Mouse (Mus musculus): ENCODE results near the gene Jund. TPM values are rescaled to one million over a fixed set of nuclear protein-coding genes. Genes with fewer than 3 reads are reported as not detected.

The Jund gene
- polyA plus RNA-seq, 1 experiment from 2014 or later = 49.7 TPM

- Histone ChIP-seq H3K27ac (peak overlapping the region; percentile 99), H3K9me3 (no peaks in the 10 kb centered on the region), H3K9ac (peak overlapping the region; percentile 98), H3K36me3 (no peaks in the 10 kb centered on the region), H3K27me3 (no peaks in the 10 kb centered on the region), H3K4me2 (peak overlapping the region; percentile 70), H3K4me1 (peaks cover 31% of the 10 kb centered on the region), H3K4me3 (peak overlapping the region; percentile 86)
- ATAC-seq (ENCODE audit: borderline replicate concordance, extremely low read depth, low FRiP score, low TSS enrichment) = no peak
- 43% methylated on average over 10 of the region's 10 CpGs for WGBS
Measured at GRCm38 (mm10) chr8:70701048-70701981, 2.6 kb downstream of the Jund start.

GRCm38 (mm10) chr8:70701982-70702841, 3.5 kb downstream of the Jund start:
- H3K36me3 ChIP-seq = no peaks in the 10 kb centered on the region
- no peak overlapping the region for H3K9ac ChIP-seq
- ATAC-seq (ENCODE audit: borderline replicate concordance, extremely low read depth, low FRiP score, low TSS enrichment) = no peak
- peak overlapping the region; percentile 70; the same call in 1 of the 2 replicates for H3K4me2 ChIP-seq
- peaks cover 22% of the 10 kb centered on the region for H3K4me1 ChIP-seq
- no peak overlapping the region for H3K4me3 ChIP-seq
- H3K27ac ChIP-seq = no peak overlapping the region
- no peaks in the 10 kb centered on the region for H3K27me3 ChIP-seq
- no peaks in the 10 kb centered on the region for H3K9me3 ChIP-seq
- WGBS = 79% methylated on average over 2 of the region's 2 CpGs

- WGBS = 67% methylated on average over 3 of the region's 3 CpGs
- Histone ChIP-seq H3K4me3 (no peak overlapping the region), H3K27me3 (no peaks in the 10 kb centered on the region), H3K9ac (no peak overlapping the region), H3K4me1 (peaks cover 16% of the 10 kb centered on the region), H3K4me2 (no peak overlapping the region), H3K9me3 (no peaks in the 10 kb centered on the region), H3K27ac (no peak overlapping the region), H3K36me3 (no peaks in the 10 kb centered on the region)
- ATAC-seq (ENCODE audit: borderline replicate concordance, extremely low read depth, low FRiP score, low TSS enrichment) = no peak
Measured at GRCm38 (mm10) chr8:70702842-70703182, 4.1 kb downstream of the Jund start.

GRCm38 (mm10) chr8:70703287-70703686, 4.5 kb downstream of the Jund start, which contains the start of gene Iqcn:
TSS of gene Iqcn (plus strand) at chr8:70703457.
- Histone ChIP-seq H3K27ac (no peak within 1 kb of the TSS), H3K9me3 (no peaks in the 10 kb centered on the region), H3K9ac (no peak within 1 kb of the TSS), H3K4me2 (no peak within 1 kb of the TSS), H3K4me3 (no peak within 1 kb of the TSS), H3K4me1 (peaks cover 11% of the 10 kb centered on the region), H3K36me3 (no peaks in the 10 kb centered on the region), H3K27me3 (no peaks in the 10 kb centered on the region)
- WGBS = 84% methylated on average over 3 of the region's 3 CpGs
- ATAC-seq (ENCODE audit: borderline replicate concordance, extremely low read depth, low FRiP score, low TSS enrichment) = no peak

- no peak overlapping the region for H3K9ac ChIP-seq
- 84% methylated on average over 14 of the region's 14 CpGs for WGBS
- H3K4me2 ChIP-seq = no peak overlapping the region
- no peak for ATAC-seq (ENCODE audit: borderline replicate concordance, extremely low read depth, low FRiP score, low TSS enrichment)
- H3K9me3 ChIP-seq = no peaks in the 10 kb centered on the region
- no peaks in the 10 kb centered on the region for H3K4me1 ChIP-seq
- H3K27me3 ChIP-seq = no peaks in the 10 kb centered on the region
- no peak overlapping the region for H3K27ac ChIP-seq
- no peaks in the 10 kb centered on the region for H3K36me3 ChIP-seq
- no peak overlapping the region for H3K4me3 ChIP-seq
Measured at GRCm38 (mm10) chr8:70708281-70708680, 9.5 kb downstream of the Jund start.

- 87% methylated on average over 9 of the region's 9 CpGs for WGBS
- no peaks in the 10 kb centered on the region for H3K4me1 ChIP-seq
- H3K4me2 ChIP-seq = no peak overlapping the region
- H3K27me3 ChIP-seq = no peaks in the 10 kb centered on the region
- no peaks in the 10 kb centered on the region for H3K36me3 ChIP-seq
- no peak overlapping the region for H3K9ac ChIP-seq
- H3K27ac ChIP-seq = no peak overlapping the region
- no peaks in the 10 kb centered on the region for H3K9me3 ChIP-seq
- ATAC-seq (ENCODE audit: borderline replicate concordance, extremely low read depth, low FRiP score, low TSS enrichment) = no peak
- no peak overlapping the region for H3K4me3 ChIP-seq
Measured at GRCm38 (mm10) chr8:70709794-70710193, 11.0 kb downstream of the Jund start.

GRCm38 (mm10) chr8:70710296-70710695, 11.5 kb downstream of the Jund start:
- H3K27ac ChIP-seq = no peak overlapping the region
- H3K4me2 ChIP-seq = no peak overlapping the region
- ATAC-seq (ENCODE audit: borderline replicate concordance, extremely low read depth, low FRiP score, low TSS enrichment) = no peak
- 93% methylated on average over 1 of the region's 1 CpGs for WGBS
- no peak overlapping the region for H3K9ac ChIP-seq
- no peak overlapping the region for H3K4me3 ChIP-seq
- H3K4me1 ChIP-seq = no peaks in the 10 kb centered on the region
- no peaks in the 10 kb centered on the region for H3K27me3 ChIP-seq
- H3K9me3 ChIP-seq = no peaks in the 10 kb centered on the region
- H3K36me3 ChIP-seq = no peaks in the 10 kb centered on the region

GRCm38 (mm10) chr8:70711041-70711440, 12.3 kb downstream of the Jund start:
- no peak overlapping the region for H3K4me2 ChIP-seq
- H3K36me3 ChIP-seq = no peaks in the 10 kb centered on the region
- ATAC-seq (ENCODE audit: borderline replicate concordance, extremely low read depth, low FRiP score, low TSS enrichment) = no peak
- no peaks in the 10 kb centered on the region for H3K27me3 ChIP-seq
- H3K9me3 ChIP-seq = no peaks in the 10 kb centered on the region
- H3K9ac ChIP-seq = no peak overlapping the region
- 83% methylated on average over 11 of the region's 11 CpGs for WGBS
- no peaks in the 10 kb centered on the region for H3K4me1 ChIP-seq
- H3K27ac ChIP-seq = no peak overlapping the region
- H3K4me3 ChIP-seq = no peak overlapping the region

GRCm38 (mm10) chr8:70713991-70714390, 15.2 kb downstream of the Jund start:
- Histone ChIP-seq H3K4me2 (no peak overlapping the region), H3K4me3 (no peak overlapping the region), H3K36me3 (no peaks in the 10 kb centered on the region), H3K27ac (no peak overlapping the region), H3K9me3 (no peaks in the 10 kb centered on the region), H3K4me1 (0 out of 2 replicates have a peak, but pooled peaks cover 4% of the 10 kb centered on the region), H3K9ac (no peak overlapping the region), H3K27me3 (no peaks in the 10 kb centered on the region)
- ATAC-seq (ENCODE audit: borderline replicate concordance, extremely low read depth, low FRiP score, low TSS enrichment) = no peak; the same call in 1 of the 2 replicates
- WGBS = 81% methylated on average over 7 of the region's 7 CpGs

GRCm38 (mm10) chr8:70715086-70715485, 16.3 kb downstream of the Jund start:
- no peaks in the 10 kb centered on the region for H3K27me3 ChIP-seq
- WGBS = 46% methylated on average over 2 of the region's 2 CpGs

GRCm38 (mm10) chr8:70716521-70717400, 18.0 kb downstream of the Jund start:
- 81% methylated on average over 40 of the region's 40 CpGs for WGBS
- no peak overlapping the region for H3K4me3 ChIP-seq
- no peak overlapping the region for H3K27ac ChIP-seq
- no peak for ATAC-seq (ENCODE audit: borderline replicate concordance, extremely low read depth, low FRiP score, low TSS enrichment)
- no peaks in the 10 kb centered on the region for H3K27me3 ChIP-seq
- H3K4me1 ChIP-seq = 0 out of 2 replicates have a peak, but pooled peaks cover 4% of the 10 kb centered on the region
- H3K9ac ChIP-seq = no peak overlapping the region
- H3K36me3 ChIP-seq = no peaks in the 10 kb centered on the region
- H3K9me3 ChIP-seq = no peaks in the 10 kb centered on the region
- no peak overlapping the region for H3K4me2 ChIP-seq

More at GRCm38 (mm10) chr8:70715086-70715485, 16.3 kb downstream of the Jund start:
- no peak for ATAC-seq (ENCODE audit: borderline replicate concordance, extremely low read depth, low FRiP score, low TSS enrichment)
- H3K9ac ChIP-seq = no peak overlapping the region
- 0 out of 2 replicates have a peak, but pooled peaks cover 4% of the 10 kb centered on the region for H3K4me1 ChIP-seq
- H3K27ac ChIP-seq = no peak overlapping the region
- H3K36me3 ChIP-seq = no peaks in the 10 kb centered on the region
- H3K9me3 ChIP-seq = no peaks in the 10 kb centered on the region
- no peak overlapping the region for H3K4me2 ChIP-seq
- no peak overlapping the region for H3K4me3 ChIP-seq
